Mouse (Mus musculus): Measurements from ENCODE around the gene Oog2. TPM values are rescaled to one million over a fixed set of nuclear protein-coding genes. Genes with fewer than 3 reads are reported as not detected.

Gene Oog2
- not detected in 2 replicates for polyA plus RNA-seq (2012; rRNA removed)

DNA sequence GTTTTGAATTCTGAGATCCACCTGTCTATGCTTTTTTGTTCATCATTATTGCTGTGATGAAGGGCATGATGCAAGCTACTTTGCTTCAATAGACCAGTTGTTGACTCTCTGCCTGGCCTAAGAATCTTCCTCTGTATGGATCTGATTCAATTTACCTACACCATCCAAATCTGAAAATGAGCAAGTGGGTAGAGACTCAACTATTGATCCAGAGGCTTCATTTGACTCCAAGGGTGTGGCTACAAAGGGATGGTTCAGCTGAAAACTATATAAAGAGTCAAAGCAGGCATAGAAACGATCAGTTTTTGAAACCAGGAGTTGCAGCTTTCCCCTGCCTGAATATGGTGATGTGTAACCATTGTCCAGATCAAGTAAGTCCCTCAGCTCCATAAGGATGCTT lies at the start of gene Oog2:
Gene Oog2, plus strand, starts transcription at position 301 of the 400 bp plus-strand sequence.

DNA sequence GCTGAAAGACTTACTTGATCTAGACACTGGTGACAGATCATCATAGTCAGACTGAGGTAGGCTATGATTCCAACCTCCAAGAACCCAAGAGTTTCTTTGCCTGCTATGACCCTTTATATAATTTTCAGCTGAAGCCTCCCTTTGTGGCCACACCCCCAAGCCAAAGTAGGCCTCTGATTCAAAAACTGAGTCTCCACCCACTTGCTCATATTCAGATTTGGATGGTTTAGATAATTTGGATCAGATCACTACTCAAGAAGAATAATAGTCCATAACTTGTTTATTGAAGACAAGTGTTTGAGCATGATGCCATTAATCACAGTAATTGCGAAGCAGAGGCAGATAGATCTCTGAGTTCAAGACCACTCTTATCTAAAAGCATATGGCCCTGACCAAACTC lies 28.0 kb upstream of the Oog2 start, which contains the start of gene Oog3:
Gene Oog3, minus strand, starts transcription at position 101 of the 400 bp plus-strand sequence.

GRCm38 (mm10) chr4:144213218-144213617 lies 22.7 kb downstream of the Oog2 start, which contains the start of gene C87977:
C87977 (minus strand) TSS chr4:144213318.

Other genes with a start within 250 kb of the Oog2 start
- gene Pramef25, start 239.7 kb upstream of the Oog2 start, polyA plus RNA-seq (2012; rRNA removed): not detected in 2 replicates
- gene Gm13101, start 223.8 kb upstream of the Oog2 start, polyA plus RNA-seq (2012; rRNA removed): not detected in 2 replicates
- not detected in 2 replicates for gene Pramef17, start 196.3 kb upstream of the Oog2 start, polyA plus RNA-seq (2012; rRNA removed)
- not detected in 2 replicates for gene Pramel4, start 131.6 kb upstream of the Oog2 start, polyA plus RNA-seq (2012; rRNA removed)
- gene Gm13102, start 84.2 kb upstream of the Oog2 start, polyA plus RNA-seq (2012; rRNA removed): not detected in 2 replicates
- gene Oog3, start 28.1 kb upstream of the Oog2 start, polyA plus RNA-seq (2012; rRNA removed): not detected in 2 replicates
- not detected in 2 replicates for gene C87977, start 22.6 kb downstream of the Oog2 start, polyA plus RNA-seq (2012; rRNA removed)
- gene Pramel5, start 89.8 kb downstream of the Oog2 start, polyA plus RNA-seq (2012; rRNA removed): not detected in 2 replicates
- gene Gm13128, start 139.5 kb downstream of the Oog2 start, polyA plus RNA-seq (2012; rRNA removed): not detected in 2 replicates
- not detected in 2 replicates for gene Gm13119, start 167.2 kb downstream of the Oog2 start, polyA plus RNA-seq (2012; rRNA removed)
- gene Pramef20, start 187.2 kb downstream of the Oog2 start, polyA plus RNA-seq (2012; rRNA removed): not detected in 2 replicates
- 0.08 TPM in 1 of 2 replicates, not detected in the other for gene Pramef12, start 217.7 kb downstream of the Oog2 start, polyA plus RNA-seq (2012; rRNA removed)
- 0.05 TPM in 1 of 2 replicates, not detected in the other for gene 1700012P22Rik, start 248.1 kb downstream of the Oog2 start, polyA plus RNA-seq (2012; rRNA removed)

Measured in central nervous system, embryonic 18 days (tissue).